Mouse (Mus musculus) thymus, adult 2 months (tissue): ENCODE measurements around the gene Olfr988.
"Not testable (repeated sequence)": the region's sequence is repeated elsewhere in the genome, so short reads cannot be mapped to it uniquely, and the experiment has no call there.

Source experiments
- CTCF ChIP-seq: fragments of 200-500 bp; IDR thresholded peaks from 2 replicates; pipeline ENCODE4 v1.5.1; 2012; ENCODE audit warnings: mild to moderate bottlenecking, control low read depth, low read length, moderate library complexity, borderline replicate concordance; ENCODE audit not compliant: control insufficient read depth, poor library complexity, insufficient read depth; ENCODE audit errors: extremely low read depth
- POLR2A ChIP-seq: fragments of 200-500 bp; IDR thresholded peaks from 2 replicates; pipeline ENCODE4 v1.6.1; 2012; ENCODE audit warnings: mild to moderate bottlenecking, low read length, control low read depth, moderate library complexity; ENCODE audit not compliant: control insufficient read depth, poor library complexity, insufficient read depth; ENCODE audit errors: extremely low read depth

DNA sequence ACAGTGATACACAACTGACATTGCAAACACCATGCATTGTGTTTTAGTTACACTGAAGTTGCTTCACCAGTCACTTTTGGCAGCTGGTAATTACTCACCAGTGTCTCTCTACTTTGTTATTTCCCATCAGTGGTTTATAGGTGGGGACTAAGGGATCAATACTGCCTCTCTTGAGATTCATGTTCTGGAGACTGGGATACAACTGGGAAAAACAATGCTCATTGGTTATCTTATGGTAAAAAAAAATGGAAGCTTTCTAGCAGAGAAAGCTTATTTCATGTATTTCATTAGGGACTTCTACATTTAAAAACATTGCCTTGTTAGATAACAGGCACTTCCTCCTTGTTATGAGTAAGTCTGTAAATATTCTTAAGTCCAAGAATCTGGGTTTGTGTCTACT lies 23.8 kb downstream of the Olfr988 start, which contains the start of gene Olfr987:
- TF ChIP-seq POLR2A, CTCF: not testable (repeated sequence)
